Comparison of ENCODE assay signal across 37 mouse cellular contexts in genomic region chr7:3128564-3128963, GRCm38 (mm10). TPM values are rescaled to one million over a fixed set of nuclear protein-coding genes. Genes with fewer than 3 reads are reported as not detected.
"Had no signal": no experiment of that assay in that cellular context is flagged by ENCODE, and none has a peak within 500 bp of the region (broad histone marks: within the 10 kb centered on the region; RNA-seq: fewer than 3 reads in every experiment).

No protein-coding gene starts in this region.

RNA-seq across cellular contexts. Expression of gene AU018091, which starts 40.4 kb away (rescaled TPM):
- total RNA-seq: heart, postnatal 10 days; heart, postnatal 14 days; heart, postnatal 25 days; heart, postnatal 36 days; heart, postnatal 4 days; hematopoietic stem cell, adult 5-6 weeks; hindbrain, postnatal 0 days; layer of hippocampus, adult 18-20 months; layer of hippocampus, adult 2 months; layer of hippocampus, adult 8-10 months; layer of hippocampus, postnatal 10 days; layer of hippocampus, postnatal 14 days; layer of hippocampus, postnatal 25 days; layer of hippocampus, postnatal 36 days; left cerebral cortex, adult 18-20 months; left cerebral cortex, adult 2 months had no signal
- polyA plus RNA-seq: heart, embryonic 11.5 days; heart, embryonic 13.5 days; heart, embryonic 14.5 days; heart, embryonic 15.5 days; heart, embryonic 16.5 days; heart, postnatal 0 days; hindbrain, embryonic 13.5 days; hindbrain, embryonic 14.5 days; hindbrain, embryonic 15.5 days; hindbrain, embryonic 16.5 days; hindbrain, postnatal 0 days; inflammation-experienced regulatory T-cells, adult 6 months; intestine, embryonic 14.5 days; intestine, embryonic 15.5 days; intestine, embryonic 16.5 days; intestine, postnatal 0 days; kidney, adult 2 months; kidney, embryonic 14.5 days; kidney, embryonic 15.5 days; kidney, embryonic 16.5 days; kidney, postnatal 0 days; large intestine, adult 2 months had no signal
